Mouse (Mus musculus) neural tube, embryonic 15.5 days (tissue): ENCODE measurements around the gene Nipal1. TPM values are rescaled to one million over a fixed set of nuclear protein-coding genes. Genes with fewer than 3 reads are reported as not detected.
A peak's percentile ranks its signal among the peaks of the same experiment; 100 is the strongest.

Experiments used
- ATAC-seq: fragments of 200-750 bp; cut with Nextera tagmentation; 2 replicates; pipeline ENCODE4 v1.8.0; 2017; ENCODE audit warnings: mild to moderate bottlenecking, moderate TSS enrichment, moderate library complexity; ENCODE audit not compliant: low FRiP score
- H3K27ac ChIP-seq: fragments of 300-500 bp; sonication (generic); replicated peaks from 2 replicates; pipeline ENCODE4 v1.5.1; 2015; ENCODE audit warnings: mild to moderate bottlenecking, inconsistent platforms
- H3K27me3 ChIP-seq: fragments of 300-500 bp; sonication (generic); replicated peaks from 2 replicates; pipeline ENCODE4 v1.6.1; 2015; ENCODE audit warnings: inconsistent platforms
- H3K36me3 ChIP-seq: fragments of 300-500 bp; sonication (generic); 2 replicates; pipeline ENCODE4 v1.6.1; 2015; ENCODE audit warnings: inconsistent platforms
- H3K4me1 ChIP-seq: fragments of 300-500 bp; sonication (generic); 2 replicates; pipeline ENCODE4 v1.6.1; 2015; ENCODE audit warnings: inconsistent platforms
- H3K4me2 ChIP-seq: fragments of 300-500 bp; sonication (generic); 2 replicates; pipeline ENCODE4 v1.6.1; 2015; ENCODE audit warnings: inconsistent platforms, mild to moderate bottlenecking, moderate library complexity
- H3K4me3 ChIP-seq: fragments of 300-500 bp; sonication (generic); replicated peaks from 2 replicates; pipeline ENCODE4 v1.5.1; 2015; ENCODE audit warnings: mild to moderate bottlenecking, inconsistent platforms
- H3K9ac ChIP-seq: fragments of 300-500 bp; sonication (generic); replicated peaks from 2 replicates; pipeline ENCODE4 v1.6.1; 2015; ENCODE audit warnings: mild to moderate bottlenecking, inconsistent platforms
- H3K9me3 ChIP-seq: fragments of 300-500 bp; sonication (generic); replicated peaks from 2 replicates; pipeline ENCODE4 v1.6.1; 2016; ENCODE audit warnings: inconsistent platforms
- WGBS: fragments of 180-500 bp; shearing (Covaris S2); methylation state at CpG from one replicate; pipeline ENCODE4 v1.1.7; 2015; ENCODE audit warnings: mixed read lengths; 5-methylcytosine and 5-hydroxymethylcytosine counted together
- polyA plus RNA-seq: library from polyadenylated mRNA; unstranded; fragments of >200 nt; fragmentation: Nextera tagmentation; extraction: Ambion mirVana; gene quantifications from 2 replicates; pipeline ENCODE4 v1.2.1, GENCODE M21; 2015

Nipal1 gene
- polyA plus RNA-seq, 1 experiment from 2014 or later, result 0.52 TPM

DNA sequence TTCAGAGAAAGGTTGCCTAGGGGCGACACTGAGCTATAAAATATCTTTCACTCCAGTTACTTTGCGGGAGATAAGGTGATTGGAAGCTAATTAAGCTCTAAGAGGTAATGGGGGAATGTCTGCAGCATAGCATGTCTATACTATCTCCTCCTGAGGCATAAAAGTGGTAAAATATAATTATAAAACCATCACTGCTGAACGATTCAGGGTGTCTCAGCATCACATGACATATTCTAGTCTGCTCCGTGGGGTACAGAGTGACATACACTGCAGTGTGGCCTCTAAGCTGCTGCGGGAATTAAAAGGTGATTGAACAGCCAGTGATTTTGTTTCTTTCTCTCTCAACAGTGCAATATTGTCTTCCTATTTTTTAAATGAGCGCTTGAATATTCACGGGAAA is 18.8 kb downstream of the Nipal1 start:
- Histone ChIP-seq H3K27me3 (no peaks in the 10 kb centered on the region), H3K27ac (no peak overlapping the region), H3K4me3 (no peak overlapping the region), H3K4me1 (peaks cover 5% of the 10 kb centered on the region; the same call in 1 of the 2 replicates), H3K9ac (no peak overlapping the region), H3K36me3 (no peaks in the 10 kb centered on the region), H3K4me2 (no peak overlapping the region), H3K9me3 (no peaks in the 10 kb centered on the region)
- ATAC-seq, result peak; percentile 80; the same call in 1 of the 2 replicates
- WGBS, result 44% methylated on average over 7 of the region's 7 CpGs

DNA sequence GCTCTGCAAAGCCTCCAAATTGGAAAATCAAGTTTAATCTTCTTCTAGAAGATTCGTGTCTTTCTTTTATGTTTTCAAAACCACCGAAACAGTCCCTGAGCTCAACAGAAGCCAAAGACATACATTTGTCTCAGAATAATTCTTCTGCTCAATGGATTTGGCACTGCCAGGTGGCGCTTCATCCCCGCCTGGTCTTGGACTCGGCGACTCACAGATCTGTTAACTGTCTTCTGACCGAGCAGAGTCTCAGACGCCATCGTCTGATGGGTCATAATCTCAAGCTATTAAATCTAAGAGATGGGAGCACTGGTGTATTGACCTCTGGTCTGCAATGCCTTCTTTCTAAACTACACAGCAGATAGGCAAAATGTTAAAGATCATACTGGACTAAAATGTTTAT is 20.8 kb downstream of the Nipal1 start:
- Histone ChIP-seq H3K36me3 (no peaks in the 10 kb centered on the region), H3K4me1 (peaks cover 5% of the 10 kb centered on the region; the same call in 1 of the 2 replicates), H3K9ac (no peak overlapping the region), H3K4me3 (no peak overlapping the region), H3K27me3 (no peaks in the 10 kb centered on the region), H3K4me2 (no peak overlapping the region), H3K27ac (no peak overlapping the region), H3K9me3 (no peaks in the 10 kb centered on the region)
- 88% methylated on average over 9 of the region's 9 CpGs for WGBS
- no peak for ATAC-seq

DNA sequence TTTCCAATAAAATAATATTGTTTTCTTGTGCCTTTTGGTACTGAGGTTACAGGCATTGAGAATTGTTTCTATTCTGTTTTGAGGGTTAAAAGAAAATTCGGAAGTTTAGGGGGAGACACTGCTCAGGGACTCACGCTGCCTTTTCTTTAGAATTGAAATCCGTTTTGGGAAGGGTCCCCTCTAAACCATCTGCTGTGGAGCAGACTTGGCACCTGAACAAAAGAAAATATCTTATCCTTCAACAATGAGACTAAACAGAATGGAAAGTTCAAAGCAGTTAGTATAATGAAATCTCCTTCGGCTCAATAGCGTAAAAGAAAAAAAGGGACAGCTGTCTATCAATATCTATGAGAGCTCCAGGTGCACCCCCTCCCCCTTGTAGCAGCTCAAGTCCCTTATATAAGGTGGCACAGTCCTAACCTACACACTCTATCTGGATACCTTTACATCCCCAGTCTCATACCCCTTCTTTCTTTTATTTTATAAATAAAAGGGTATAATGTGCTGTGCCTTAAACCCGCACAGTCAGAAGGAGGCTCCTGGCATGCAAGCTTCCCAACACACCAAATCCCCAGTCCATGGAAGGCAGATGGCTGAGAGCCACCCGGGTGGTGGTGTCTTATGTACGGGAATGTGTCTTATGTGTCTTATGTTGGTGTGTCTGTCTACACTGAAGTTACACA is 23.6 kb downstream of the Nipal1 start:
- Histone ChIP-seq H3K4me1 (peaks cover 5% of the 10 kb centered on the region; the same call in 1 of the 2 replicates), H3K36me3 (no peaks in the 10 kb centered on the region), H3K4me2 (no peak overlapping the region), H3K9ac (no peak overlapping the region), H3K27me3 (no peaks in the 10 kb centered on the region), H3K27ac (no peak overlapping the region), H3K4me3 (no peak overlapping the region), H3K9me3 (no peaks in the 10 kb centered on the region)
- whole genome bisulfite sequencing, result 55% methylated on average over 8 of the region's 8 CpGs
- no peak for ATAC-seq

DNA sequence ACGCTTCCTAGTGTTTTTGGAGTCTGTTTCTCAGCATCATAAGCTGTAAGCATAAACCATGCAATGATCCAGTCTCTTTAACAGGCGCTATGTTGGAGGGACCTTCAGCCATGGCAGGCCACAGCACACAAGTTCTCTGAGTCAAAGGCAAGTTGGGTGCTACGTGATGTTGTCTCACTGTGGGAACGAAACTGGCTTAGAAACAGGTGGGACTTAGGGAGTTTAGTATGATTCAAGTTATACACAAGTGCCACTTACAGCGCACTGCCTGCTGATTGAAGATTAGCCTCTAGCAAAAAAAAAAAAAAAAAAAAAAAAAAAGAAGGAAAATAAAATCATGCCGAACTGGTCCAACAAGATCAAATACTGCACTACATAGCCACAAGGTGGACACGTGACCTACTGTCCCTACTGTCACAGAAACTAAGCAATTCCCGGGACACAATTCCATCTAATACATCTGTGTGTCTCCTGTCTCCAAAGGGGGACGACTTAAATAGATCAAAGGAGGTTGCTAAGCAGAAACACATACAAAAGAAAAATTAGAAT is 27.5 kb downstream of the Nipal1 start:
- H3K4me2 ChIP-seq, result no peak overlapping the region
- no peak for ATAC-seq
- H3K36me3 ChIP-seq, result no peaks in the 10 kb centered on the region
- H3K9ac ChIP-seq, result no peak overlapping the region
- H3K4me3 ChIP-seq, result no peak overlapping the region
- H3K27ac ChIP-seq, result no peak overlapping the region
- no peaks in the 10 kb centered on the region for H3K4me1 ChIP-seq
- WGBS, result 90% methylated on average over 9 of the region's 9 CpGs
- H3K9me3 ChIP-seq, result no peaks in the 10 kb centered on the region
- H3K27me3 ChIP-seq, result no peaks in the 10 kb centered on the region

DNA sequence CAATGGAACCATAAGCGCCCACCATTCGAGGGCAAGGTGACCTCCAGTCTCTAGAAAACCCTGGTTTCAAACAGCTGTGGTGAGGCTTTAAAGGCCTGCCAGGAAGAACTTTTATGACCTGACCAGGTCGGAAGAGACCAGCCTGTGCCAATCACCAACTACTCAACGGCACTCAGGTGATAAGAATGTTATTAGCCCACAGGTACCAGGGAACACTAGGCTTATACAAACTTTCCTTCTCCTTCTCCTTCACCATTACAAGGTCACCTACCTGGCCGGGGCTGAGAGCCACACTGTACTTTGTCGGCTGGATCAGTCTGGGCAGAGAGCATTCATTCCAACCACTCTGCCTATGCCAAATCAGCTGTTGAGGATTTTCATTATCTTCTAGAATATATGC is 33.9 kb downstream of the Nipal1 start:
- no peaks in the 10 kb centered on the region for H3K4me1 ChIP-seq
- H3K9me3 ChIP-seq, result no peaks in the 10 kb centered on the region
- no peaks in the 10 kb centered on the region for H3K36me3 ChIP-seq
- ATAC-seq, result no peak
- no peak overlapping the region for H3K4me2 ChIP-seq
- WGBS, result 88% methylated on average over 6 of the region's 6 CpGs
- H3K9ac ChIP-seq, result no peak overlapping the region
- H3K4me3 ChIP-seq, result no peak overlapping the region
- no peaks in the 10 kb centered on the region for H3K27me3 ChIP-seq
- H3K27ac ChIP-seq, result no peak overlapping the region

DNA sequence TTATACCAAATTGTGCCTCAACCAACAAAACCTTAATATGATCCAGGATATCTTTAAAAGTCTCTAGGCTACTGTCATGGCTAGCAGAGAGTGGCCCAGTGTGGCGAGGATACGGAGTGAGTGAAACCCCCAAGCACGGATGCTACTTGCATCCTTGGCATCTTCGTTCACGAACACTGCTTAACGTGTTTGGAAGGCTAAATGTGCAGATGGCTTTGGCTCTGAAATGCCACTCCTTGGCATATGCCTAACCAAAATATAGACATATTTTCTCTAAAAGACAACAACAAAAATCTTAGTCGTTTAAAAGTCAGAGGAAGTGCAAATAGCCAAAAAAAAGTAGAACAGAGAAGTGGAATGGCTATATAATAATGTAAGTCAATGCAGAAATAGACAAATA is 42.0 kb downstream of the Nipal1 start:
- no peaks in the 10 kb centered on the region for H3K36me3 ChIP-seq
- ATAC-seq, result no peak
- no peak overlapping the region for H3K4me2 ChIP-seq
- no peak overlapping the region for H3K4me3 ChIP-seq
- no peaks in the 10 kb centered on the region for H3K27me3 ChIP-seq
- H3K4me1 ChIP-seq, result no peaks in the 10 kb centered on the region
- H3K27ac ChIP-seq, result no peak overlapping the region
- 94% methylated on average over 7 of the region's 7 CpGs for WGBS
- H3K9ac ChIP-seq, result no peak overlapping the region
- H3K9me3 ChIP-seq, result no peaks in the 10 kb centered on the region

DNA sequence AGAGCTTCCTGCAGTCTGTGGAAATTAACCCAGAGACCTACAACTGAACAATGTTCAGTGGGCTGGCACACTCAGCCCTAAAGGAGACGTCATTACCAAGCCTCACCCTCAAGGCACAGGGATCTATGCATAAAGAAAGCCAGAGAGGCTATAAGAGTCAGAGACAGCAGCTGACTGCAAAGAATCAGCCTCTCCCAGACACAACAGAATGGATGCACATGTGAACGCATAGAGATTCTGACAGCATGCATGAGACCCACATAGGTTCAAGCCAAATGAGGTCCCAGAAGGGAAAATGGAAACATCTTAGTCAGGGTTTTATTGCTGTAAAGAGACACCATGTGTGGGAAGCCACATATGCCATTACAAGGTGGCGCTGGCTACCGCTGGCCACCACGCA is 42.9 kb downstream of the Nipal1 start:
- whole genome bisulfite sequencing, result 79% methylated on average over 5 of the region's 5 CpGs
- Histone ChIP-seq H3K4me1 (no peaks in the 10 kb centered on the region), H3K4me2 (no peak overlapping the region), H3K27me3 (no peaks in the 10 kb centered on the region), H3K9ac (no peak overlapping the region), H3K36me3 (no peaks in the 10 kb centered on the region), H3K4me3 (no peak overlapping the region), H3K27ac (no peak overlapping the region), H3K9me3 (no peaks in the 10 kb centered on the region)
- ATAC-seq, result no peak

DNA sequence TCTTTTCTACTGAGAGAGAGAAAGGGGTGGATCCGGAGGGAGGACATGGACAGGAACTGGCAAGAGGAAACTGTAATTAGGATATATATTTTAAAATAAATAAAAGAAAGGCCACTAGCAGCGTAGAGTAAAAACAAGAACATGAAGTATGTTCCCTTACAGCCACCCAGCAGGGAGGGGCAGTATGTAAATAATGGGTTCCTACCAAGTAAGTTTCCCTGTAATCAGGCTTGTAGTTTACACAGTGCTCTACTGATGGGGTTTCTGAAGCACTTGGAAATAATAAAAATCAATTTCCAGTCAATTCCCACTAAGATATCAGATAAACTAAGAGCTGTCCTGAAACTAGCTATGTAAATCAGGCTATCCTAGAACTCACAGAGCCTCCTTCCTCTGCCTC is 47.1 kb downstream of the Nipal1 start:
- Histone ChIP-seq H3K4me2 (no peak overlapping the region), H3K4me1 (peaks cover 11% of the 10 kb centered on the region; the same call in 1 of the 2 replicates), H3K9me3 (no peaks in the 10 kb centered on the region), H3K27me3 (no peaks in the 10 kb centered on the region), H3K9ac (no peak overlapping the region), H3K36me3 (no peaks in the 10 kb centered on the region), H3K27ac (no peak overlapping the region), H3K4me3 (no peak overlapping the region)
- ATAC-seq, result no peak
- WGBS, result 85% methylated on average over 2 of the region's 2 CpGs

DNA sequence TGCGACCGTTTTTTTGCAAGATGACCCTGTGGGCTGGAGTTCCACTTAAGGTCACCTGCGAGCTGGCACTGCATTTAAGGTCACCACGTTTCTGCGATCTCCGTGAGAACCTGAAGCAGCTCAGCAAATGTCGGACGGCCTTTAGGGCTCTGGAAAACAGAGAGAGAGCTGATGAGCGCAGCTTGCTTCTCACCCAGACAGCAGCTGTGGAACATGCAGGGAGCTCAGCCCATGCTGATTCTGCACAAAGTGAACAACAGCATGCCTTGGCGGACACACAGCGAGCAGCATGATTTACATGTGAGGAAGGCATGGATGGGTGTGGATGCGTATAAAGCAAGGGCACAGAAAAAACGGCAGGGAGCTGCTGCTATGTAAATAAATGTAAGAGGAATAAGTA is 48.9 kb downstream of the Nipal1 start:
- Histone ChIP-seq H3K4me2 (no peak overlapping the region), H3K27ac (no peak overlapping the region)

DNA sequence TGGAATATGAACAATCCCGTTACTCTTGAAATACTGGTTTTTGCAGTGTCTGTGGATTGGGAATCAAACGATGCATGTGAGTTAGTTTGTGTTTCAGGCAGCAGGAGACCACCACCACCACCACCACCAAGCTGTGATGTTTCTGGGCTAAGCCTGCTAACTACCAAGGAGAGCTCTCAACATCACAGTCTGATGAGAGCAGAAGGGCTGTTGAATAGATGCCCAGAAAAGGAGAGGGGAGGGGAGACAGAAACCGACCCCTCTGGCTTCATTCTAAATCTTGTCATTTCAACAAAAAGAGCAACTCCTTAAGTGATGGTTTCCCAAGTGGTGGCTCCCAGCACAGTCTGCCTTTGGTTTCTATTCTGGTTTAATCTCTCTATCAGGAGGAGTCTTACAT is 50.7 kb downstream of the Nipal1 start:
- Histone ChIP-seq H3K4me3 (no peak overlapping the region), H3K27ac (no peak overlapping the region), H3K36me3 (no peaks in the 10 kb centered on the region), H3K27me3 (no peaks in the 10 kb centered on the region), H3K4me1 (peaks cover 11% of the 10 kb centered on the region; the same call in 1 of the 2 replicates), H3K9ac (no peak overlapping the region), H3K9me3 (no peaks in the 10 kb centered on the region), H3K4me2 (no peak overlapping the region)
- 65% methylated on average over 3 of the region's 3 CpGs for WGBS
- ATAC-seq, result peak; percentile 39; the same call in 1 of the 2 replicates

More for the DNA sequence above, 48.9 kb downstream of the Nipal1 start:
- H3K9me3 ChIP-seq, result no peaks in the 10 kb centered on the region
- peaks cover 11% of the 10 kb centered on the region; the same call in 1 of the 2 replicates for H3K4me1 ChIP-seq
- H3K36me3 ChIP-seq, result no peaks in the 10 kb centered on the region
- no peak overlapping the region for H3K9ac ChIP-seq
- no peaks in the 10 kb centered on the region for H3K27me3 ChIP-seq
- H3K4me3 ChIP-seq, result no peak overlapping the region
- ATAC-seq, result 0 out of 2 replicates have a peak, but pooled peaks have one; percentile 36
- 46% methylated on average over 13 of the region's 13 CpGs for WGBS

DNA sequence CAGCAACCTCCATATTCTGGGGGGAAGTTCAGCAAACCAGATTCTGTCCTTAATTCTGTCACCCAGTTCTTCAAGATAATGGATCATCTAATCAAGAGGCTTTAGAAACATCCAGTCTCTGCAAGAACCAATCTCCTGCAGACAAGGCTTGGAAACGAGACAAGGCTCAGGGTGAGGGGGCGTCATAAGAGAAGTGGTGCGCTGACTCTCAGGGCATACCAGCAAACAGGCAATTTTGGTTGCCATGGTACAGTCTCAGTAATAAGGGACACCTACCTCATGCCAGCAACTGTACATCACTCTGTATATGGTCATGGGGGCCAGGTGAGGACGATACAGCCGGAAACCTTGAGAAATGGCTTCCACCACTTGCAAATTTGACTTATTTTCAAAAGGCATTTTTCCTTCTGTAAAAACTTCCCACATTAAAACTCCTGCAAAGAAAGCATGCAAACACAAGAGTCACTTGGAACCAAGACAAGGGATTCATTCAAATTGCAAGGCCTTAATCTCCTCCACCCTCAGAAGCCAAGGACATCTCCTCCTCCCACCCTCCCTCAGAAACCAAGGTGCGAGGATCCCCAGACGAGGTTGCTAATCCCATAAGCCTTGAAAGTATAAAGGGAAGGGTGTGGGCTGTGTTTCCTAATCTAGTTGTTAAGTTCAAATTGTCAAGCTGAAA is 51.4 kb downstream of the Nipal1 start:
- Histone ChIP-seq H3K4me1 (peaks cover 11% of the 10 kb centered on the region; the same call in 1 of the 2 replicates), H3K9ac (no peak overlapping the region), H3K4me2 (no peak overlapping the region), H3K9me3 (no peaks in the 10 kb centered on the region), H3K36me3 (no peaks in the 10 kb centered on the region), H3K27ac (no peak overlapping the region), H3K4me3 (no peak overlapping the region), H3K27me3 (no peaks in the 10 kb centered on the region)
- 0 out of 2 replicates have a peak, but pooled peaks have one; percentile 22 for ATAC-seq
- WGBS, result 62% methylated on average over 7 of the region's 7 CpGs

DNA sequence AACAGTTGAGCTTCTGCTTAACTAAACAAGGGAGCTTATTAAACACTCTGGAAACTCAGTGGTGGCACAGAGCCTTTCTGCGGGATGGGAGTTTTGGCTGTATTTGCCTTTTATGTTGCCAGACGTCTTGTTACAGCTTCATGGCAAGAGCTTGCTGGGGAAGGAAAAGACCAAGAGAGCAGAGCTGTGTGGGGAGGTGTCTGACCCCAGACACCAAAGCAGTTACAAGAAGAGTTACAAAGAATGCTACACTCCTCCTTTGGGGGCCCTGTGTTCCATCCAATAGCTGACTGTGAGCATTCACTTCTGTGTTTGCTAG is 51.9 kb downstream of the Nipal1 start:
- H3K27ac ChIP-seq, result no peak overlapping the region
- no peak overlapping the region for H3K9ac ChIP-seq
- H3K36me3 ChIP-seq, result no peaks in the 10 kb centered on the region
- ATAC-seq, result no peak
- no peaks in the 10 kb centered on the region for H3K27me3 ChIP-seq
- H3K4me3 ChIP-seq, result no peak overlapping the region
- peaks cover 11% of the 10 kb centered on the region; the same call in 1 of the 2 replicates for H3K4me1 ChIP-seq
- no peaks in the 10 kb centered on the region for H3K9me3 ChIP-seq
- no peak overlapping the region for H3K4me2 ChIP-seq
- WGBS, result 56% methylated on average over 2 of the region's 2 CpGs
